7 mouse cellular contexts compared by ENCODE assay signal in genomic region chr1:167393281-167393680, GRCm38 (mm10). TPM values are rescaled to one million over a fixed set of nuclear protein-coding genes. Genes with fewer than 3 reads are reported as not detected.
DNase-seq lines count a peak whose midpoint lies in the region; ATAC-seq lines count a peak whose summit lies in the region.

No protein-coding gene starts in this region.

- H3K36me3 ChIP-seq in lung, embryonic 16.5 days (ENCODE audit: control insufficient read depth, insufficient read depth, low read length): no peaks in the 10 kb centered on the region
- H3K36me3 ChIP-seq in hindbrain, embryonic 11.5 days (ENCODE audit: control insufficient read depth, insufficient read depth, low read length): no peaks in the 10 kb centered on the region

- no peaks in the 10 kb centered on the region for H3K9me3 ChIP-seq in lung, embryonic 16.5 days (ENCODE audit: control insufficient read depth, low read length)
- no peaks in the 10 kb centered on the region for H3K9me3 ChIP-seq in hindbrain, embryonic 11.5 days (ENCODE audit: control insufficient read depth, low read length)

- peak; percentile 37 for ATAC-seq in lung, embryonic 16.5 days (ENCODE audit: low read depth)
- ATAC-seq in common myeloid progenitor, adult 5-6 weeks (replicated peaks; ENCODE audit: low read depth, poor library complexity, severe bottlenecking): peak; percentile 30
- ATAC-seq in hindbrain, embryonic 11.5 days (ENCODE audit: low FRiP score): peak; percentile 34

- H3K4me1 ChIP-seq in lung, embryonic 16.5 days (replicated peaks; ENCODE audit: control insufficient read depth, insufficient read depth, low read length): peaks cover 12% of the 10 kb centered on the region
- peaks cover 2% of the 10 kb centered on the region; the same call in 1 of the 2 replicates for H3K4me1 ChIP-seq in hindbrain, embryonic 11.5 days (replicated peaks; ENCODE audit: control insufficient read depth, insufficient read depth, low read length)

- peak overlapping the region; percentile 93 for H3K27ac ChIP-seq in lung, embryonic 16.5 days (ENCODE audit: low read length)
- no peak overlapping the region for H3K27ac ChIP-seq in hindbrain, embryonic 11.5 days (ENCODE audit: low read depth, low read length)

- DNase-seq in lung, postnatal 36 days: no peak
- no peak for DNase-seq in hindbrain, embryonic 11.5 days (ENCODE audit: low spot score)
- peak; percentile 12 for DNase-seq in mesoderm, embryonic 11.5 days (ENCODE audit: low read depth, low spot score)
- no peak for DNase-seq in ovary, postnatal 36 days (ENCODE audit: low spot score)
- no peak for DNase-seq in cerebellum, adult 11 months

- H3K4me2 ChIP-seq in lung, embryonic 16.5 days (ENCODE audit: low read depth, low read length): peak overlapping the region; percentile 82
- peak overlapping the region; percentile 80 for H3K4me2 ChIP-seq in hindbrain, embryonic 11.5 days (replicated peaks; ENCODE audit: low read depth, low read length)

- no peaks in the 10 kb centered on the region for H3K27me3 ChIP-seq in lung, embryonic 16.5 days (ENCODE audit: control insufficient read depth, insufficient read depth, low read depth, low read length)
- peaks cover 4% of the 10 kb centered on the region; the same call in 1 of the 2 replicates for H3K27me3 ChIP-seq in hindbrain, embryonic 11.5 days (ENCODE audit: control insufficient read depth, insufficient read depth, low read length)

- WGBS in lung, embryonic 16.5 days: under 1% methylated on average over 15 of the region's 15 CpGs
- 2% methylated on average over 15 of the region's 15 CpGs for WGBS in hindbrain, embryonic 11.5 days

- peak overlapping the region; percentile 91 for H3K9ac ChIP-seq in lung, embryonic 16.5 days (ENCODE audit: low read length)
- peak overlapping the region; percentile 62 for H3K9ac ChIP-seq in hindbrain, embryonic 11.5 days (ENCODE audit: low read depth, low read length)

- H3K4me3 ChIP-seq in lung, embryonic 16.5 days (ENCODE audit: low read length): peak overlapping the region; percentile 73
- peak overlapping the region; percentile 48 for H3K4me3 ChIP-seq in hindbrain, embryonic 11.5 days (ENCODE audit: low read depth, low read length)

RNA-seq across cellular contexts. Expression of gene Mgst3, which starts 0.4 kb away (rescaled TPM):
- polyA plus RNA-seq in lung, embryonic 16.5 days (2015; fragmentation: Nextera tagmentation; extraction: Ambion mirVana): 50.8 and 62.5 TPM in 2 replicates
- total RNA-seq in common myeloid progenitor, adult 5-6 weeks (2017): 10.4 and 10.7 TPM in 2 replicates
- 69.6 and 71.8 TPM in 2 replicates for polyA plus RNA-seq in hindbrain, embryonic 11.5 days (2014; fragmentation: Nextera tagmentation; extraction: Ambion mirVana)

RNA-seq across cellular contexts. Expression of gene Aldh9a1, which starts 43.5 kb away (rescaled TPM):
- polyA plus RNA-seq in lung, embryonic 16.5 days (2015; fragmentation: Nextera tagmentation; extraction: Ambion mirVana): 48.6 and 51.5 TPM in 2 replicates
- total RNA-seq in common myeloid progenitor, adult 5-6 weeks (2017): 41.5 and 48.7 TPM in 2 replicates
- 35.6 and 36.2 TPM in 2 replicates for polyA plus RNA-seq in hindbrain, embryonic 11.5 days (2014; fragmentation: Nextera tagmentation; extraction: Ambion mirVana)
